Mouse (Mus musculus) kidney, postnatal 0 days (tissue): ENCODE measurements around the gene Zfp846. TPM values are rescaled to one million over a fixed set of nuclear protein-coding genes. Genes with fewer than 3 reads are reported as not detected.
"Not testable (repeated sequence)": the region's sequence is repeated elsewhere in the genome, so short reads cannot be mapped to it uniquely, and the experiment has no call there.

Experiments used
- ATAC-seq: fragments of 200-750 bp; cut with Nextera tagmentation; replicated peaks from 2 replicates; pipeline ENCODE4 v1.8.0; 2017; ENCODE audit warnings: low read depth, moderate number of reproducible peaks, moderate TSS enrichment, moderate library complexity; ENCODE audit not compliant: low FRiP score
- DNase-seq: peaks from one replicate; pipeline ENCODE4 v3.0.0-alpha.2; 2016; ENCODE audit warnings: low spot score
- H3K27ac ChIP-seq: fragments of 300-500 bp; sonication (generic); 2 replicates; pipeline ENCODE4 v1.5.1; 2014; ENCODE audit warnings: mild to moderate bottlenecking
- H3K27me3 ChIP-seq: fragments of 300-500 bp; sonication (generic); 2 replicates; pipeline ENCODE4 v1.6.1; 2014; ENCODE audit warnings: low read length, mixed read lengths; ENCODE audit not compliant: insufficient read depth
- H3K36me3 ChIP-seq: fragments of 300-500 bp; sonication (generic); 2 replicates; pipeline ENCODE4 v1.6.1; 2014; ENCODE audit warnings: low read length, mixed read lengths; ENCODE audit not compliant: insufficient read depth
- H3K4me1 ChIP-seq: fragments of 300-500 bp; sonication (generic); replicated peaks from 2 replicates; pipeline ENCODE4 v1.6.1; 2014; ENCODE audit warnings: antibody characterized with exemption, low read length, mixed read lengths; ENCODE audit not compliant: insufficient read depth
- H3K4me2 ChIP-seq: fragments of 300-500 bp; sonication (generic); 2 replicates; pipeline ENCODE4 v1.6.1; 2014; ENCODE audit warnings: mild to moderate bottlenecking, low read length, moderate library complexity, mixed read lengths
- H3K4me3 ChIP-seq: fragments of 300-500 bp; sonication (generic); replicated peaks from 2 replicates; pipeline ENCODE4 v1.5.1; 2014; ENCODE audit warnings: low read depth, low read length
- H3K9ac ChIP-seq: fragments of 300-500 bp; sonication (generic); 2 replicates; pipeline ENCODE4 v1.6.1; 2014; ENCODE audit warnings: low read depth, low read length
- H3K9me3 ChIP-seq: fragments of 300-500 bp; sonication (generic); replicated peaks from 2 replicates; pipeline ENCODE4 v1.6.1; 2016; ENCODE audit warnings: low read length, inconsistent platforms, mixed read lengths
- CTCF ChIP-seq: IDR thresholded peaks from 2 replicates; pipeline ENCODE4 v1.5.1; 2016; ENCODE audit warnings: antibody characterized with exemption, low read depth, mild to moderate bottlenecking, moderate library complexity
- WGBS: fragments of 180-500 bp; shearing (Covaris S2); extraction: QIAGEN DNeasy Blood & Tissue Kit; methylation state at CpG from one replicate; pipeline ENCODE4 v1.1.7; 2014; 5-methylcytosine and 5-hydroxymethylcytosine counted together
- polyA plus RNA-seq: library from polyadenylated mRNA; unstranded; fragments of >200 nt; fragmentation: Nextera tagmentation; extraction: Ambion mirVana; gene quantifications from 2 replicates; pipeline ENCODE4 v1.2.1, GENCODE M21; 2015

Gene Zfp846
- polyA plus RNA-seq, 1 experiment from 2014 or later: 10.0 TPM

DNA sequence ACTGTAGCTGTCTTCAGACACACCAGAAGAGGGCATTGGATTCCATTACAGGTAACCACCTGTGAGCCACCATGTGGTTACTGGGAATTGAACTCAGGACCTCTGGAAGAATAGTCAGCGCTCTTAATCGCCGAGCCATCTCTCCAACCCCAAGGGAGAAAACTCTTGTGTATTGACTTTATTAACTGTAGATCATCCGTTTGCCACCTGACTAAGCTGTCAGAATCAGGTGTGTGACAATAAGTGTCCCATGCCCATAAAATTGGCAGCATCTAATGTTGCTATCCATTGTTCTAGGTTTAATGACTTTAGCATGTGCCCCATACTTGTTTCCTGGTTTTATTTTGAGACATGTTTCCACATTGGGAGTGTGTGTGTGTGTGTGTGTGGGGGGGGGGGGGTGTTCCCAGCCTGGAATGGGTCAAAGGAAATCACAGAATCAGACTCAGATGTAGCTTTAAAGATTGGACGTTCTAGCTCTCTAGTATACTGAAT lies 29.3 kb upstream of the Zfp846 start:
- Histone ChIP-seq H3K27ac (no peak overlapping the region), H3K4me2 (no peak overlapping the region), H3K4me3 (no peak overlapping the region), H3K9ac (no peak overlapping the region), H3K27me3 (no peaks in the 10 kb centered on the region), H3K9me3 (no peaks in the 10 kb centered on the region), H3K4me1 (no peaks in the 10 kb centered on the region), H3K36me3 (no peaks in the 10 kb centered on the region)
- DNase-seq (no peak), ATAC-seq (no peak)
- no peak for TF ChIP-seq CTCF
- 57% methylated on average over 5 of the region's 5 CpGs for WGBS

DNA sequence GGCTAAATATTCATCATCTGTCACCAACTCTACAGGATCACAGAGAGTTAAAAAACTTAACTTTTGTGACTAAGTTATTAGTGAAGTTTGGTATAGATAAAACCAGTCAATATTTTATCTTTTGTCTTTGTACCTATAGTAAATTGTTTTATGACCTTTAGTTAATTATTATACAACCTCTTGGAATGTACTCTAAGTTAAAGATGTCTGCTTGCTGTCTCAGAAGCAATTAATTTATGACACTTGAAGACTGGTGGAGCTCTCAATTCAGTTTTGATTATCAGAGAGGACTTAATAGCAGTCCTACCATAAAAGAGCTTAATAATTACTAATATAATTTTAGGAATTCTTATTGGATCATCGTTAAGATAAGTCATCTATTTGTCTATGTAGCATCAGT lies 28.4 kb upstream of the Zfp846 start:
- Histone ChIP-seq H3K4me3 (no peak overlapping the region), H3K4me1 (no peaks in the 10 kb centered on the region), H3K9me3 (no peaks in the 10 kb centered on the region), H3K36me3 (no peaks in the 10 kb centered on the region), H3K27me3 (no peaks in the 10 kb centered on the region), H3K27ac (no peak overlapping the region), H3K4me2 (no peak overlapping the region), H3K9ac (no peak overlapping the region)
- WGBS: 60% methylated on average over 1 of the region's 1 CpGs
- no peak for TF ChIP-seq CTCF
- ATAC-seq (no peak), DNase-seq (no peak)

DNA sequence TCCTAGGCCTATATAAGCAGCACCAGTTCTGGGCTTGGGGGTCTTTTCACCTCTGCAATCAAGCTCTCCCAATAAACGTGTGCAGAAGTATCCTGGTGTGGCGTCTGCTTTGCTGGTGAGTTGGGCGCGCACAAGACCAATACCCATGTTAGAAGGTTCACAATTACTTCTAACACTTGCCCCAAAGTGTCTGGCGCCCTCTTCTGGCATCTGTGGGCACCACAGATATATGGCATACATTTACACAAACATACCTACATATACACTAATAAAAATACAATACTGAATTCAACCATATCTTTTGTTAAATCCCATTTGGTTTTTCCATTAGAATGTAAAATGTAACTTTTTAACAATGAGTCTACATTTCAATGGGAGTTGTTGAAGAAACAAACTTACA lies 18.9 kb upstream of the Zfp846 start:
- no peak for DNase-seq
- Histone ChIP-seq H3K9ac (no peak overlapping the region), H3K4me1 (no peaks in the 10 kb centered on the region), H3K27ac (no peak overlapping the region), H3K36me3 (no peaks in the 10 kb centered on the region), H3K4me2 (no peak overlapping the region), H3K4me3 (no peak overlapping the region), H3K9me3 (no peaks in the 10 kb centered on the region), H3K27me3 (no peaks in the 10 kb centered on the region)
- no peak for ATAC-seq
- TF ChIP-seq CTCF: no peak
- 81% methylated on average over 5 of the region's 5 CpGs for WGBS

DNA sequence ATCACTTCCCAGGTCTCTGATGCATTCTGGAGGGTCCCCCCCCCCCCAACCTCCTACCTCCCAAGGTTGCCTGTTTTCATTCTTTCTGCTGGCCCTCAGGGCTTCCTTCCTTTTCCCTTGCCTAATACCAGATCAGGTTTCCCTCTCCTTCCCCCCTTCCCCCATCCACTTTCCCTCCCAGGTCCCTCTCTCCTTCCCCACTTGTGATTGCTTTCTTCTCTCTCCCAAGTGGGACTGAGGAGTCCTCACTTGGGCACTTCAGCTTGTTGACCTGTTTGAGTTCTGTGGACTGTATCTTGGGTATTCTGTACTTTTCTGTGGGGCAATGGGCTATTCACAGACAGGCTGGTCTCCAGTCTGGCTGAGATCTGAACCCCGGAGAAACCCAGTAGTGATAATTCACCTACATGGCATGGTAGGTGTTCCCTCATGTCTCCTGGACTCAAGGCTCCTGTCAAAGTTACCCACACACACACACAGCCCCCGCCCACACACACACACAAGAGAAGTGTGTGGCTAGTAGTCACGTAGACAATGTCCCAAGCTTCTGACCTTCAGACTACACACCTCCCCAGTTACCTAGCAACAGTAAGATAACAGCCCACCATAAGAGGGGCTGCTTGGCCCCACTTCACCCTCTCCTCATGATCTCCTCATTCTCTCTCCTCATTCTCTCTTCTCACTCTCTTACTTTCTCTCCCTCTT lies 15.6 kb upstream of the Zfp846 start:
- H3K4me1 ChIP-seq, H3K9me3 ChIP-seq, ATAC-seq, H3K4me2 ChIP-seq, H3K9ac ChIP-seq, H3K4me3 ChIP-seq, DNase-seq, H3K27ac ChIP-seq, H3K36me3 ChIP-seq, H3K27me3 ChIP-seq: not testable (repeated sequence)
- 54% methylated on average over 3 of the region's 3 CpGs for WGBS

DNA sequence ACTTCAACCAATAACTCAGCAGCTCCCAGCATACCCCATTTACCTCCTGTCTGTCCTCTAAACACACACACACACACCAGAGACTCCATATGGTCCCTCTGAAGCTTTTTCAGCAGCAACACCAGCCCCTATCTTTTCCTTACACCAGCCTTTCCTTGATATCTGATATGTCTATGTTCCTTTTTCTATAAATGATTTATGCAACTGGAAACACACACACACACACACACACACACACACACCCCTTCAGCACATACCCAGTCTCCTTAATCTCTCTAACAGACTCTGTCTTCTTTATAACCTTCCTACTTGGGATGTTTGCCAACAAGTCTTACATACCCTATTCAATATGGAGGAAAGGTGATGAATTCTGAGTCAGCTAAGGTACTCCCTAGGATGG lies 10.0 kb upstream of the Zfp846 start:
- TF ChIP-seq CTCF: no peak
- H3K9ac ChIP-seq: no peak overlapping the region
- no peak overlapping the region for H3K4me2 ChIP-seq
- H3K27me3 ChIP-seq: peaks cover 1% of the 10 kb centered on the region; the same call in 1 of the 2 replicates
- ATAC-seq (no peak), DNase-seq (no peak)
- no peaks in the 10 kb centered on the region for H3K9me3 ChIP-seq
- H3K4me3 ChIP-seq: no peak overlapping the region
- no peaks in the 10 kb centered on the region for H3K4me1 ChIP-seq
- no peak overlapping the region for H3K27ac ChIP-seq
- H3K36me3 ChIP-seq: no peaks in the 10 kb centered on the region

GRCm38 (mm10) chr9:20576591-20576990 lies 4.5 kb upstream of the Zfp846 start:
- 79% methylated on average over 2 of the region's 2 CpGs for WGBS

DNA sequence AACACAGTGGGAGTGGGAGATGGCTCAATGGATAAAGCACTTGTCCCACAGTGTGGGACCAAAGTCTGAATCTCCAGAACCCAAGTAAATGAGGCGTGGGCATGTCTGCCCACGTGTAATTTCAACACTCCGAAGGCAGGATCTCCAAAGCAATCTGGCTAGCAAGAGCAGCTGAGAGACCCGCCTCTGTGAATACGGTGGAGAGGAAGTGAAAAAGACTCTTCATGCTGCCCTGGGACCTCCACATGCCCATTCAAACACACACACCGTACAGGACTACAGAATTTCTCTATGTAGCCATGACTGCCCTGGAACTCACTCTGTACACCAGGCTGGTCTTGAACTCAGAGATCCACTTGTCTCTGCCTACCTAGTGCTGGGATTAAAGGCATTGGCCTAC lies 20.2 kb downstream of the Zfp846 start:
- WGBS: 82% methylated on average over 6 of the region's 6 CpGs
- H3K9me3 ChIP-seq: no peaks in the 10 kb centered on the region
- no peak overlapping the region for H3K4me3 ChIP-seq
- no peak overlapping the region for H3K4me2 ChIP-seq
- H3K4me1 ChIP-seq: no peaks in the 10 kb centered on the region
- H3K27ac ChIP-seq: no peak overlapping the region
- DNase-seq (no peak), ATAC-seq (no peak)
- no peaks in the 10 kb centered on the region for H3K27me3 ChIP-seq
- H3K9ac ChIP-seq: no peak overlapping the region
- no peaks in the 10 kb centered on the region for H3K36me3 ChIP-seq
- TF ChIP-seq CTCF: no peak

More at GRCm38 (mm10) chr9:20576591-20576990, 4.5 kb upstream of the Zfp846 start:
- no peak for TF ChIP-seq CTCF
- no peak for DNase-seq
- no peak for ATAC-seq
- no peak overlapping the region for H3K4me2 ChIP-seq
- H3K36me3 ChIP-seq: no peaks in the 10 kb centered on the region
- H3K4me3 ChIP-seq: no peak overlapping the region
- H3K9ac ChIP-seq: no peak overlapping the region
- no peak overlapping the region for H3K27ac ChIP-seq
- H3K9me3 ChIP-seq: no peaks in the 10 kb centered on the region
- H3K27me3 ChIP-seq: peaks cover 8% of the 10 kb centered on the region; the same call in 1 of the 2 replicates
- H3K4me1 ChIP-seq: no peaks in the 10 kb centered on the region
